Mouse (Mus musculus): ENCODE data around the gene Gm12394. TPM values are rescaled to one million over a fixed set of nuclear protein-coding genes. Genes with fewer than 3 reads are reported as not detected.
"Not testable (repeated sequence)": the region's sequence is repeated elsewhere in the genome, so short reads cannot be mapped to it uniquely, and the experiment has no call there.

The Gm12394 gene
- polyA plus RNA-seq (2015; fragmentation: Nextera tagmentation; extraction: Ambion mirVana) = 0.06 and 0.14 TPM in 2 replicates

- H3K27me3 ChIP-seq (ENCODE audit: insufficient read depth, low read length); H3K9me3 ChIP-seq (ENCODE audit: low read length); H3K9ac ChIP-seq (replicated peaks; ENCODE audit: low read length); H3K4me1 ChIP-seq (ENCODE audit: insufficient read depth, low read length); H3K36me3 ChIP-seq (ENCODE audit: insufficient read depth, low read length); H3K27ac ChIP-seq (ENCODE audit: low read length); ATAC-seq (ENCODE audit: low FRiP score, low TSS enrichment); H3K4me2 ChIP-seq (replicated peaks; ENCODE audit: low read depth, low read length); H3K4me3 ChIP-seq (ENCODE audit: low read length): not testable (repeated sequence)
- WGBS = 80% methylated on average over 1 of the region's 1 CpGs
These were observed at the start of gene Gm12394 for GRCm38 (mm10) chr4:42856671-42857070. TSS of gene Gm12394 (minus strand) at chr4:42856771.

GRCm38 (mm10) chr4:42904966-42905365, 48.4 kb upstream of the Gm12394 start:
- H3K4me1 ChIP-seq (ENCODE audit: insufficient read depth, low read length) = no peaks in the 10 kb centered on the region
- no peak overlapping the region for H3K27ac ChIP-seq (ENCODE audit: low read length)
- no peak for ATAC-seq (ENCODE audit: low FRiP score, low TSS enrichment)
- H3K27me3 ChIP-seq (ENCODE audit: insufficient read depth, low read length) = no peaks in the 10 kb centered on the region
- no peak overlapping the region for H3K9ac ChIP-seq (replicated peaks; ENCODE audit: low read length)
- WGBS = 82% methylated on average over 6 of the region's 6 CpGs
- no peak overlapping the region for H3K4me2 ChIP-seq (replicated peaks; ENCODE audit: low read depth, low read length)
- no peaks in the 10 kb centered on the region for H3K36me3 ChIP-seq (ENCODE audit: insufficient read depth, low read length)
- no peak overlapping the region for H3K4me3 ChIP-seq (ENCODE audit: low read length)
- no peaks in the 10 kb centered on the region for H3K9me3 ChIP-seq (ENCODE audit: low read length)

- no peaks in the 10 kb centered on the region for H3K27me3 ChIP-seq (ENCODE audit: insufficient read depth, low read length)
- 91% methylated on average over 3 of the region's 3 CpGs for WGBS
- no peaks in the 10 kb centered on the region for H3K36me3 ChIP-seq (ENCODE audit: insufficient read depth, low read length)
- no peak overlapping the region for H3K4me2 ChIP-seq (replicated peaks; ENCODE audit: low read depth, low read length)
- no peak overlapping the region for H3K27ac ChIP-seq (ENCODE audit: low read length)
- H3K9ac ChIP-seq (replicated peaks; ENCODE audit: low read length) = no peak overlapping the region
- ATAC-seq (ENCODE audit: low FRiP score, low TSS enrichment) = no peak
- no peaks in the 10 kb centered on the region for H3K4me1 ChIP-seq (ENCODE audit: insufficient read depth, low read length)
- H3K9me3 ChIP-seq (ENCODE audit: low read length) = no peaks in the 10 kb centered on the region
- H3K4me3 ChIP-seq (ENCODE audit: low read length) = no peak overlapping the region
These were observed 48.0 kb upstream of the Gm12394 start for GRCm38 (mm10) chr4:42904523-42904922.

GRCm38 (mm10) chr4:42903942-42904341, 47.4 kb upstream of the Gm12394 start:
- Histone ChIP-seq H3K9me3 (ENCODE audit: low read length) (no peaks in the 10 kb centered on the region), H3K4me3 (ENCODE audit: low read length) (no peak overlapping the region), H3K4me2 (replicated peaks; ENCODE audit: low read depth, low read length) (no peak overlapping the region), H3K9ac (replicated peaks; ENCODE audit: low read length) (no peak overlapping the region), H3K27ac (ENCODE audit: low read length) (no peak overlapping the region), H3K4me1 (ENCODE audit: insufficient read depth, low read length) (no peaks in the 10 kb centered on the region), H3K27me3 (ENCODE audit: insufficient read depth, low read length) (no peaks in the 10 kb centered on the region), H3K36me3 (ENCODE audit: insufficient read depth, low read length) (no peaks in the 10 kb centered on the region)
- WGBS = 59% methylated on average over 1 of the region's 1 CpGs
- ATAC-seq (ENCODE audit: low FRiP score, low TSS enrichment) = no peak

- H3K27me3 ChIP-seq (ENCODE audit: insufficient read depth, low read length) = no peaks in the 10 kb centered on the region
- ATAC-seq (ENCODE audit: low FRiP score, low TSS enrichment) = no peak
- no peaks in the 10 kb centered on the region for H3K4me1 ChIP-seq (ENCODE audit: insufficient read depth, low read length)
- no peaks in the 10 kb centered on the region for H3K9me3 ChIP-seq (ENCODE audit: low read length)
- WGBS = 84% methylated on average over 5 of the region's 5 CpGs
- no peak overlapping the region for H3K9ac ChIP-seq (replicated peaks; ENCODE audit: low read length)
- no peak overlapping the region for H3K4me3 ChIP-seq (ENCODE audit: low read length)
- H3K36me3 ChIP-seq (ENCODE audit: insufficient read depth, low read length) = no peaks in the 10 kb centered on the region
- no peak overlapping the region for H3K4me2 ChIP-seq (replicated peaks; ENCODE audit: low read depth, low read length)
- H3K27ac ChIP-seq (ENCODE audit: low read length) = no peak overlapping the region
These were observed 46.2 kb upstream of the Gm12394 start for GRCm38 (mm10) chr4:42902730-42903129.

GRCm38 (mm10) chr4:42902174-42902573, 45.6 kb upstream of the Gm12394 start:
- no peak overlapping the region for H3K4me2 ChIP-seq (replicated peaks; ENCODE audit: low read depth, low read length)
- 57% methylated on average over 9 of the region's 9 CpGs for WGBS
- no peak for ATAC-seq (ENCODE audit: low FRiP score, low TSS enrichment)

GRCm38 (mm10) chr4:42900878-42901277, 44.3 kb upstream of the Gm12394 start:
- 75% methylated on average over 5 of the region's 5 CpGs for WGBS
- Histone ChIP-seq H3K4me1 (ENCODE audit: insufficient read depth, low read length) (no peaks in the 10 kb centered on the region), H3K9ac (replicated peaks; ENCODE audit: low read length) (no peak overlapping the region), H3K27ac (ENCODE audit: low read length) (no peak overlapping the region), H3K4me3 (ENCODE audit: low read length) (no peak overlapping the region), H3K36me3 (ENCODE audit: insufficient read depth, low read length) (no peaks in the 10 kb centered on the region), H3K27me3 (ENCODE audit: insufficient read depth, low read length) (no peaks in the 10 kb centered on the region), H3K4me2 (replicated peaks; ENCODE audit: low read depth, low read length) (no peak overlapping the region), H3K9me3 (ENCODE audit: low read length) (no peaks in the 10 kb centered on the region)
- no peak for ATAC-seq (ENCODE audit: low FRiP score, low TSS enrichment)

More at GRCm38 (mm10) chr4:42902174-42902573, 45.6 kb upstream of the Gm12394 start:
- Histone ChIP-seq H3K4me3 (ENCODE audit: low read length) (no peak overlapping the region), H3K4me1 (ENCODE audit: insufficient read depth, low read length) (no peaks in the 10 kb centered on the region), H3K36me3 (ENCODE audit: insufficient read depth, low read length) (no peaks in the 10 kb centered on the region), H3K9ac (replicated peaks; ENCODE audit: low read length) (no peak overlapping the region), H3K27me3 (ENCODE audit: insufficient read depth, low read length) (no peaks in the 10 kb centered on the region), H3K27ac (ENCODE audit: low read length) (no peak overlapping the region), H3K9me3 (ENCODE audit: low read length) (no peaks in the 10 kb centered on the region)

- H3K36me3 ChIP-seq (ENCODE audit: insufficient read depth, low read length) = no peaks in the 10 kb centered on the region
- H3K9ac ChIP-seq (replicated peaks; ENCODE audit: low read length) = no peak overlapping the region
- H3K4me2 ChIP-seq (replicated peaks; ENCODE audit: low read depth, low read length) = no peak overlapping the region
- no peak overlapping the region for H3K4me3 ChIP-seq (ENCODE audit: low read length)
- H3K27ac ChIP-seq (ENCODE audit: low read length) = no peak overlapping the region
- WGBS = 44% methylated on average over 3 of the region's 3 CpGs
- no peaks in the 10 kb centered on the region for H3K4me1 ChIP-seq (ENCODE audit: insufficient read depth, low read length)
- no peak for ATAC-seq (ENCODE audit: low FRiP score, low TSS enrichment)
- H3K9me3 ChIP-seq (ENCODE audit: low read length) = no peaks in the 10 kb centered on the region
- no peaks in the 10 kb centered on the region for H3K27me3 ChIP-seq (ENCODE audit: insufficient read depth, low read length)
These were observed 42.3 kb upstream of the Gm12394 start for GRCm38 (mm10) chr4:42898914-42899313.

- Histone ChIP-seq H3K4me2 (replicated peaks; ENCODE audit: low read depth, low read length) (no peak overlapping the region), H3K9me3 (ENCODE audit: low read length) (no peaks in the 10 kb centered on the region), H3K4me3 (ENCODE audit: low read length) (no peak overlapping the region), H3K9ac (replicated peaks; ENCODE audit: low read length) (no peak overlapping the region), H3K36me3 (ENCODE audit: insufficient read depth, low read length) (no peaks in the 10 kb centered on the region), H3K27ac (ENCODE audit: low read length) (no peak overlapping the region), H3K27me3 (ENCODE audit: insufficient read depth, low read length) (no peaks in the 10 kb centered on the region), H3K4me1 (ENCODE audit: insufficient read depth, low read length) (no peaks in the 10 kb centered on the region)
- ATAC-seq (ENCODE audit: low FRiP score, low TSS enrichment) = no peak
- WGBS = 77% methylated on average over 7 of the region's 7 CpGs
These were observed 38.5 kb upstream of the Gm12394 start for GRCm38 (mm10) chr4:42895118-42895517.

- WGBS = 67% methylated on average over 7 of the region's 7 CpGs
- Histone ChIP-seq H3K9ac (replicated peaks; ENCODE audit: low read length) (no peak overlapping the region), H3K27me3 (ENCODE audit: insufficient read depth, low read length) (no peaks in the 10 kb centered on the region), H3K4me2 (replicated peaks; ENCODE audit: low read depth, low read length) (no peak overlapping the region), H3K4me3 (ENCODE audit: low read length) (no peak overlapping the region), H3K27ac (ENCODE audit: low read length) (no peak overlapping the region), H3K36me3 (ENCODE audit: insufficient read depth, low read length) (no peaks in the 10 kb centered on the region), H3K9me3 (ENCODE audit: low read length) (no peaks in the 10 kb centered on the region), H3K4me1 (ENCODE audit: insufficient read depth, low read length) (no peaks in the 10 kb centered on the region)
- ATAC-seq (ENCODE audit: low FRiP score, low TSS enrichment) = no peak
These were observed 34.6 kb upstream of the Gm12394 start for GRCm38 (mm10) chr4:42891176-42891575.

Measured in kidney, embryonic 16.5 days (tissue).